Mouse (Mus musculus): ENCODE data around the gene Stxbp5. TPM values are rescaled to one million over a fixed set of nuclear protein-coding genes. Genes with fewer than 3 reads are reported as not detected.

The Stxbp5 gene
- polyA plus RNA-seq (2012; rRNA removed): 9.0 and 12.1 TPM in 2 replicates

DNA sequence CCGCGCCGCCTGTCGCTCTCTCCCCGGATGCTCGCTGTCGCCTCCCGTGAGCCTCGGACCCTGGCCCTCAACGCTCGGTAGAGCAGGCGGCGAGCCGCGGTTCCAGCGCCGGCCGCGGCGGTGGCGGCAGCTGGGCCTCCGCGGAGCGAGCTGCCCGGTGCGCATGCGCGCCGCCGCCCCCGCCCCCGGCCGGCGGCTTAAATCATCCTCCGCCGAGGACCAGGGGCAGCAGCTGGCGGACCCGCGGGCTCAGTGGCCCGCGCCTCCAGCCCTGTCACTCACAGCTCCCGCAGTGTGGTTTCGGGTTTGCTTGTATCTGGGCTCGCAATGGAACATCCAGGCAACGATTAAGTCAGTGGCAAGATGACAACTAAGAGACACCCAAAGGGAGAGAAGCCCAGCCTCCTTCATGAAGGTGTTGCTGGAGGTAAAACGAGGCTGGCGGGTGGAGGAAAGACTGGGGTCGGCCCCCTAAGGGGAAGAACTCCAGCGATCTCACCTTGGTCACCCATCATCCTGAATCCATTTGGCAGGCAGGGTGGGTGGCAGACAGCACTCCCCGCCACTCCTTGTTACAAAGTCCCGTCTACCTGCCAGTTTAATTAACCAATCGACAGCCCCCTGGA lies at the start of gene Stxbp5:
Gene Stxbp5, minus strand, starts transcription at position 9 of the 626 bp plus-strand sequence.
- TF ChIP-seq CTCF (IDR thresholded peaks at IDR 0.05; ENCODE audit: extremely low read depth, insufficient read depth, insufficient read length, insufficient replicate concordance): no peak
- TF ChIP-seq POLR2A (IDR thresholded peaks at IDR 0.05; ENCODE audit: low read depth, low read length): peak; percentile 2; the same call in 1 of the 2 replicates
- no peaks in the 10 kb centered on the region for H3K36me3 ChIP-seq (ENCODE audit: control insufficient read depth, insufficient read depth, low read length)
- H3K27me3 ChIP-seq (ENCODE audit: control insufficient read depth, insufficient read depth, low read length): peaks cover 5% of the 10 kb centered on the region
- H3K4me3 ChIP-seq (ENCODE audit: extremely low read depth, insufficient read depth, insufficient read length): peak within 1 kb of the TSS; percentile 99
- H3K4me1 ChIP-seq (ENCODE audit: control insufficient read depth, insufficient read depth, insufficient read length): peaks cover 2% of the 10 kb centered on the region
- WGBS: under 1% methylated on average over 51 of the region's 52 CpGs
- peak; percentile 55 to 66 for DNase-seq (ENCODE audit: low read depth in 1 of 2, low spot score in 2 of 2)
- H3K27ac ChIP-seq (ENCODE audit: insufficient read depth, low read length): peak within 1 kb of the TSS; percentile 86

- WGBS: 89% methylated on average over 5 of the region's 5 CpGs
- Histone ChIP-seq H3K4me1 (ENCODE audit: control insufficient read depth, insufficient read depth, insufficient read length) (peaks cover 2% of the 10 kb centered on the region; the same call in 1 of the 2 replicates), H3K36me3 (ENCODE audit: control insufficient read depth, insufficient read depth, low read length) (no peaks in the 10 kb centered on the region), H3K4me3 (ENCODE audit: extremely low read depth, insufficient read depth, insufficient read length) (no peak overlapping the region), H3K27me3 (ENCODE audit: control insufficient read depth, insufficient read depth, low read length) (no peaks in the 10 kb centered on the region), H3K27ac (ENCODE audit: insufficient read depth, low read length) (no peak overlapping the region)
- TF ChIP-seq CTCF (IDR thresholded peaks at IDR 0.05; ENCODE audit: extremely low read depth, insufficient read depth, insufficient read length, insufficient replicate concordance): no peak
- TF ChIP-seq POLR2A (IDR thresholded peaks at IDR 0.05; ENCODE audit: low read depth, low read length): no peak
- DNase-seq (ENCODE audit: low read depth in 1 of 2, low spot score in 2 of 2): no peak
Measured at GRCm38 (mm10) chr10:9912395-9912794, 11.5 kb upstream of the Stxbp5 start.

- no peak overlapping the region for H3K4me3 ChIP-seq (ENCODE audit: extremely low read depth, insufficient read depth, insufficient read length)
- H3K4me1 ChIP-seq (ENCODE audit: control insufficient read depth, insufficient read depth, insufficient read length): peaks cover 2% of the 10 kb centered on the region; the same call in 1 of the 2 replicates
- H3K36me3 ChIP-seq (ENCODE audit: control insufficient read depth, insufficient read depth, low read length): no peaks in the 10 kb centered on the region
- no peak for TF ChIP-seq POLR2A (IDR thresholded peaks at IDR 0.05; ENCODE audit: low read depth, low read length)
- TF ChIP-seq CTCF (IDR thresholded peaks at IDR 0.05; ENCODE audit: extremely low read depth, insufficient read depth, insufficient read length, insufficient replicate concordance): no peak
- H3K27ac ChIP-seq (ENCODE audit: insufficient read depth, low read length): no peak overlapping the region
- DNase-seq (ENCODE audit: low read depth in 1 of 2, low spot score in 2 of 2): no peak
- 14% methylated on average over 8 of the region's 8 CpGs for WGBS
- H3K27me3 ChIP-seq (ENCODE audit: control insufficient read depth, insufficient read depth, low read length): no peaks in the 10 kb centered on the region
Measured at GRCm38 (mm10) chr10:9907919-9908502, 7.1 kb upstream of the Stxbp5 start.

DNA sequence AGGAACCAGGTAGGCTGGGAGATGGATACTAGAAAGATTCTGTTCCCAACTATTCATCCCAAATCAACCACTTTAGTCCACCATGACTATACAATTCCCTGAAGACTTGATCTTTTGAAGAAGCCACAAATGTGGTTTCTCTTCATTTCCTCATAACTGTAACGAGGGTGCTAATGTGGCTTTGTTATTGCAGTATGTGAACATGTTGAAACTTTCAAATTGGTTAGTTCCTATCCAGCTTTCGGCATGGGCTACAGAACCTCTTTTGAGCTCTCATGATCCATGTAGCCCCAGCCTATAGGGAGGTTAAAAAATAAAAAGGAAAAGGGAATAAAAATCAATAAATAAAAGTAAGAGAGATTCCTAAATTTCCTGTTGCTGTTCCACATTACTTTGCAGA lies 6.6 kb upstream of the Stxbp5 start:
- no peaks in the 10 kb centered on the region for H3K27me3 ChIP-seq (ENCODE audit: control insufficient read depth, insufficient read depth, low read length)
- no peak for DNase-seq (ENCODE audit: low read depth in 1 of 2, low spot score in 2 of 2)
- H3K27ac ChIP-seq (ENCODE audit: insufficient read depth, low read length): no peak overlapping the region
- no peak overlapping the region for H3K4me3 ChIP-seq (ENCODE audit: extremely low read depth, insufficient read depth, insufficient read length)
- H3K4me1 ChIP-seq (ENCODE audit: control insufficient read depth, insufficient read depth, insufficient read length): peaks cover 2% of the 10 kb centered on the region; the same call in 1 of the 2 replicates
- H3K36me3 ChIP-seq (ENCODE audit: control insufficient read depth, insufficient read depth, low read length): no peaks in the 10 kb centered on the region
- WGBS: 9% methylated on average over 2 of the region's 2 CpGs
- TF ChIP-seq CTCF (IDR thresholded peaks at IDR 0.05; ENCODE audit: extremely low read depth, insufficient read depth, insufficient read length, insufficient replicate concordance): no peak
- no peak for TF ChIP-seq POLR2A (IDR thresholded peaks at IDR 0.05; ENCODE audit: low read depth, low read length)

GRCm38 (mm10) chr10:9906185-9906584 lies 5.3 kb upstream of the Stxbp5 start:
- no peak for TF ChIP-seq CTCF (IDR thresholded peaks at IDR 0.05; ENCODE audit: extremely low read depth, insufficient read depth, insufficient read length, insufficient replicate concordance)
- TF ChIP-seq POLR2A (IDR thresholded peaks at IDR 0.05; ENCODE audit: low read depth, low read length): no peak
- Histone ChIP-seq H3K4me3 (ENCODE audit: extremely low read depth, insufficient read depth, insufficient read length) (no peak overlapping the region), H3K27ac (ENCODE audit: insufficient read depth, low read length) (no peak overlapping the region), H3K4me1 (ENCODE audit: control insufficient read depth, insufficient read depth, insufficient read length) (peaks cover 2% of the 10 kb centered on the region), H3K27me3 (ENCODE audit: control insufficient read depth, insufficient read depth, low read length) (no peaks in the 10 kb centered on the region), H3K36me3 (ENCODE audit: control insufficient read depth, insufficient read depth, low read length) (no peaks in the 10 kb centered on the region)
- no peak for DNase-seq (ENCODE audit: low read depth in 1 of 2, low spot score in 2 of 2)
- WGBS: 49% methylated on average over 3 of the region's 3 CpGs

- no peaks in the 10 kb centered on the region for H3K36me3 ChIP-seq (ENCODE audit: control insufficient read depth, insufficient read depth, low read length)
- H3K27ac ChIP-seq (ENCODE audit: insufficient read depth, low read length): peak overlapping the region; percentile 86
- peaks cover 2% of the 10 kb centered on the region for H3K4me1 ChIP-seq (ENCODE audit: control insufficient read depth, insufficient read depth, insufficient read length)
- peak overlapping the region; percentile 99 for H3K4me3 ChIP-seq (ENCODE audit: extremely low read depth, insufficient read depth, insufficient read length)
- TF ChIP-seq POLR2A (IDR thresholded peaks at IDR 0.05; ENCODE audit: low read depth, low read length): no peak
- TF ChIP-seq CTCF (IDR thresholded peaks at IDR 0.05; ENCODE audit: extremely low read depth, insufficient read depth, insufficient read length, insufficient replicate concordance): no peak
- WGBS: under 1% methylated on average over 16 of the region's 16 CpGs
- peaks cover 5% of the 10 kb centered on the region for H3K27me3 ChIP-seq (ENCODE audit: control insufficient read depth, insufficient read depth, low read length)
- DNase-seq (ENCODE audit: low read depth in 1 of 2, low spot score in 2 of 2): peak; percentile 70 to 88
Measured at GRCm38 (mm10) chr10:9901697-9902239, 889 bp upstream of the Stxbp5 start.

Measured in spleen, adult 2 months (tissue).